Mouse (Mus musculus) embryo, embryonic 11 days (tissue): ENCODE data around the gene Fbxw4.
"Not testable (repeated sequence)": the region's sequence is repeated elsewhere in the genome, so short reads cannot be mapped to it uniquely, and the experiment has no call there.

ENCODE experiments used
- DNase-seq: peaks from one replicate; pipeline ENCODE4 v3.0.0-alpha.2; 2015

Fbxw4 gene

GRCm38 (mm10) chr19:45575632-45576001, 84.5 kb downstream of the Fbxw4 start:
- peak; percentile 49 for DNase-seq

- DNase-seq: no peak
Observed at GRCm38 (mm10) chr19:45574941-45575631, 85.0 kb downstream of the Fbxw4 start.

- DNase-seq: no peak
Observed at GRCm38 (mm10) chr19:45574339-45574898, 85.7 kb downstream of the Fbxw4 start.

GRCm38 (mm10) chr19:45573861-45574267, 86.2 kb downstream of the Fbxw4 start:
- peak; percentile 78 for DNase-seq

GRCm38 (mm10) chr19:45573033-45573432, 87.1 kb downstream of the Fbxw4 start:
- no peak for DNase-seq

GRCm38 (mm10) chr19:45567367-45567766, 92.7 kb downstream of the Fbxw4 start:
- peak; percentile 21 for DNase-seq

GRCm38 (mm10) chr19:45565925-45566715, 94.0 kb downstream of the Fbxw4 start:
- no peak for DNase-seq

GRCm38 (mm10) chr19:45560153-45560890, 99.8 kb downstream of the Fbxw4 start, which contains the start of the genes Poll and Gm17018:
Poll (minus strand) TSS chr19:45560531.
Gm17018 (plus strand) TSS chr19:45560615.
- DNase-seq: peak; percentile 92

- DNase-seq: no peak
Observed at GRCm38 (mm10) chr19:45554136-45554535, 106.0 kb downstream of the Fbxw4 start.

- DNase-seq: no peak
Observed at GRCm38 (mm10) chr19:45552187-45552586, 107.9 kb downstream of the Fbxw4 start.

GRCm38 (mm10) chr19:45549948-45550347, 110.2 kb downstream of the Fbxw4 start:
- no peak for DNase-seq

- no peak for DNase-seq
Observed at GRCm38 (mm10) chr19:45549128-45549915, 110.8 kb downstream of the Fbxw4 start.

GRCm38 (mm10) chr19:45548196-45548595, 111.9 kb downstream of the Fbxw4 start:
- not testable (repeated sequence) for DNase-seq

GRCm38 (mm10) chr19:45544925-45545321, 115.2 kb downstream of the Fbxw4 start:
- DNase-seq: peak; percentile 94

GRCm38 (mm10) chr19:45544152-45544924, 115.8 kb downstream of the Fbxw4 start:
- peak; percentile 45 for DNase-seq

- no peak for DNase-seq
Observed at GRCm38 (mm10) chr19:45542061-45542460, 118.1 kb downstream of the Fbxw4 start.

- peak; percentile 86 for DNase-seq
Observed at GRCm38 (mm10) chr19:45541409-45542041, 118.6 kb downstream of the Fbxw4 start.

- DNase-seq: no peak
Observed at GRCm38 (mm10) chr19:45540657-45541408, 119.3 kb downstream of the Fbxw4 start.

GRCm38 (mm10) chr19:45537505-45537904, 122.6 kb downstream of the Fbxw4 start:
- DNase-seq: peak; percentile 54

GRCm38 (mm10) chr19:45535929-45536328, 124.2 kb downstream of the Fbxw4 start:
- DNase-seq: no peak
